Comparison of ENCODE assay signal across 11 mouse cellular contexts in the genomic region with DNA sequence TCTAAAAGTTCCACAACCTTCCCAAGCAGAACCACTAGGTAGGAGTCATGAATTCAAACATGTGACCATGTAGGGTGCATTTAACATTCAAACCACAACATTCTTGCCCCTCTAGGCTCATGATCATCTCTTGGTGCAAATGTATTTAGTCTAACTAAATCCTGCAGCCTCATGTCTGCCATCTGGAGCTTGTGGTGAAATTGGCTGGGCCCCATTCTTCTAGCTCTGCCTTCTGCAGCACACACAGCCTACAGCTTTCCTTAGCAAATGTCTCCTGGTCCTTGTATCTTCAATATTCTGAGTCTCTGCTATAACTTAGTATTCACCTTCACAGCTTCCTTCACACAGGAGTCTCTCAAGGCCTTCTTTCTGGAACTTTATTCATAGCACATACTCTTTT.
DNase-seq lines count a peak whose midpoint lies in the region.
"Had no signal": no experiment of that assay in that cellular context is flagged by ENCODE, and none has a peak within 500 bp of the region (broad histone marks: within the 10 kb centered on the region; RNA-seq: fewer than 3 reads in every experiment).

No protein-coding gene starts in this region.

- peak; percentile 37 for DNase-seq in right cerebral cortex, postnatal 25 days
- DNase-seq in right cerebral cortex, postnatal 14 days: no peak
- DNase-seq in cerebellum, adult 9-10 months: peak; percentile 65
- peak; percentile 41 to 62 for DNase-seq in layer of hippocampus, adult 8-10 months (ENCODE audit: low spot score in 2 of 2)
- no peak for DNase-seq in kidney, adult 18-20 months
- no peak for DNase-seq in retina, postnatal 1 day
- no peak for DNase-seq in spleen, postnatal 4 days (ENCODE audit: low spot score in 2 of 2)
- DNase-seq: adrenal gland, adult 2 months; gastrocnemius, postnatal 25 days; heart, postnatal 4 days; right cerebral cortex, postnatal 4 days had no signal

Comparison
In these comparisons a context has a peak if more than half of its experiments do, and no peak if none do; other contexts are left out.
1. DNase-seq: peak in right cerebral cortex, postnatal 25 days (single experiment), cerebellum, adult 9-10 months (single experiment) and layer of hippocampus, adult 8-10 months (2 of 2); none in right cerebral cortex, postnatal 14 days (single experiment), kidney, adult 18-20 months (single experiment), retina, postnatal 1 day (single experiment) and spleen, postnatal 4 days (0 of 2).